Mouse (Mus musculus) liver, embryonic 14.5 days (tissue): ENCODE measurements around the gene Alox12. TPM values are rescaled to one million over a fixed set of nuclear protein-coding genes. Genes with fewer than 3 reads are reported as not detected.

Experiments used
- ATAC-seq: fragments of 200-750 bp; cut with Nextera tagmentation; 2 replicates; pipeline ENCODE4 v1.8.0; 2017; ENCODE audit warnings: moderate number of reproducible peaks, mild to moderate bottlenecking, moderate library complexity; ENCODE audit not compliant: insufficient read depth
- DNase-seq, 3 experiments: peaks; one replicate each; pipeline ENCODE4 v3.0.0-alpha.2; 2012 to 2013; ENCODE audit warnings: low read depth in 3 of 3, low spot score in 3 of 3
- H3K27ac ChIP-seq: fragments of 300-500 bp; sonication (generic); 2 replicates; pipeline ENCODE4 v1.5.1; 2014; ENCODE audit warnings: moderate library complexity, mild to moderate bottlenecking, control low read depth, inconsistent platforms
- H3K27me3 ChIP-seq: fragments of 300-500 bp; sonication (generic); 2 replicates; pipeline ENCODE4 v1.6.1; 2014; ENCODE audit warnings: mild to moderate bottlenecking, low read length, moderate library complexity; ENCODE audit not compliant: control insufficient read depth, insufficient read depth
- H3K36me3 ChIP-seq: fragments of 300-500 bp; sonication (generic); replicated peaks from 2 replicates; pipeline ENCODE4 v1.6.1; 2014; ENCODE audit warnings: low read depth; ENCODE audit not compliant: control insufficient read depth, insufficient read depth
- H3K4me1 ChIP-seq, 2 experiments: fragments of 200-500 bp in 1 of 2; fragments of 300-500 bp in 1 of 2; sonication (generic) in 1 of 2; replicated peaks; 2 replicates each; pipeline ENCODE4 v1.6.1; 2012 to 2014; ENCODE audit warnings: antibody characterized with exemption in 1 of 2, inconsistent platforms in 1 of 2, low read length in 1 of 2; ENCODE audit not compliant: control insufficient read depth in 2 of 2, insufficient read depth in 2 of 2
- H3K4me2 ChIP-seq: fragments of 300-500 bp; sonication (generic); 2 replicates; pipeline ENCODE4 v1.6.1; 2014; ENCODE audit warnings: low read depth, mild to moderate bottlenecking, control low read depth, moderate library complexity
- H3K4me3 ChIP-seq, 2 experiments: fragments of 200-500 bp in 1 of 2; fragments of 300-500 bp in 1 of 2; sonication (generic) in 1 of 2; 2 replicates each; pipeline ENCODE4 v1.5.1; 2012 to 2014; ENCODE audit warnings: low read depth in 2 of 2, low read length in 2 of 2, mild to moderate bottlenecking in 2 of 2, control low read depth in 1 of 2, inconsistent platforms in 1 of 2, moderate library complexity in 1 of 2; ENCODE audit not compliant: insufficient read depth in 1 of 2
- H3K9ac ChIP-seq: fragments of 300-500 bp; sonication (generic); replicated peaks from 2 replicates; pipeline ENCODE4 v1.6.1; 2014; ENCODE audit warnings: mild to moderate bottlenecking, control low read depth, moderate library complexity
- H3K9me3 ChIP-seq: fragments of 300-500 bp; sonication (generic); 2 replicates; pipeline ENCODE4 v1.6.1; 2016; ENCODE audit warnings: low read length, mixed read lengths; ENCODE audit not compliant: control insufficient read depth
- CTCF ChIP-seq: IDR thresholded peaks from 2 replicates; pipeline ENCODE4 v1.5.1; 2016; ENCODE audit warnings: antibody characterized with exemption, low read depth, control low read depth
- EP300 ChIP-seq: IDR thresholded peaks from 2 replicates; pipeline ENCODE4 v1.6.1; 2016; ENCODE audit warnings: antibody characterized with exemption, low read depth
- WGBS: fragments of 180-500 bp; shearing (Covaris S2); extraction: QIAGEN DNeasy Blood & Tissue Kit; methylation state at CpG from one replicate; pipeline ENCODE4 v1.1.7; 2014; ENCODE audit not compliant: insufficient replicate concordance; 5-methylcytosine and 5-hydroxymethylcytosine counted together
- microRNA counts: library from miRNA; unstranded; fragments of <30 nt; microRNA quantifications from one replicate; lab custom pipeline; 2016
- microRNA-seq: library from miRNA; unstranded; fragments of <30 nt; microRNA quantifications from one replicate; pipeline ENCODE4, GENCODE M21; 2016
- polyA plus RNA-seq, 2 experiments: library from polyadenylated mRNA; depleted of rRNA in 1 of 2; stranded (reverse) in 1 of 2; unstranded in 1 of 2; fragments of >200 nt; fragmentation: Nextera tagmentation in 1 of 2; extraction: Ambion mirVana in 1 of 2; gene quantifications; 2 replicates each; pipeline versions ENCODE4 v1.2.1 to v1.2.3; 2012 to 2014

Alox12 gene
- polyA plus RNA-seq, 2 experiments = 11.2 to 13.6 TPM

- Histone ChIP-seq H3K27ac (no peak overlapping the region), H3K9me3 (no peaks in the 10 kb centered on the region), H3K36me3 (no peaks in the 10 kb centered on the region), H3K9ac (no peak overlapping the region), H3K4me2 (no peak overlapping the region), H3K27me3 (no peaks in the 10 kb centered on the region), H3K4me1 (no peaks in the 10 kb centered on the region), H3K4me3 (no peak overlapping the region)
- 63% methylated on average over 5 of the region's 5 CpGs for WGBS
- no peak for DNase-seq
- ATAC-seq = no peak
- TF ChIP-seq CTCF = no peak
- TF ChIP-seq EP300 = no peak
These were observed 55.0 kb downstream of the Alox12 start for GRCm38 (mm10) chr11:70200036-70200608.

- no peaks in the 10 kb centered on the region for H3K36me3 ChIP-seq
- ATAC-seq = no peak
- no peaks in the 10 kb centered on the region for H3K4me1 ChIP-seq
- no peak for DNase-seq
- no peak overlapping the region for H3K9ac ChIP-seq
- H3K4me3 ChIP-seq = no peak overlapping the region
- no peak overlapping the region for H3K4me2 ChIP-seq
- TF ChIP-seq EP300 (no peak), CTCF (no peak)
- H3K27ac ChIP-seq = no peak overlapping the region
- no peaks in the 10 kb centered on the region for H3K27me3 ChIP-seq
- WGBS = 62% methylated on average over 8 of the region's 8 CpGs
- no peaks in the 10 kb centered on the region for H3K9me3 ChIP-seq
These were observed 56.0 kb downstream of the Alox12 start for GRCm38 (mm10) chr11:70199107-70199506.

GRCm38 (mm10) chr11:70198332-70198731, 56.8 kb downstream of the Alox12 start:
- no peak overlapping the region for H3K4me2 ChIP-seq
- no peak overlapping the region for H3K9ac ChIP-seq
- no peaks in the 10 kb centered on the region for H3K9me3 ChIP-seq
- no peaks in the 10 kb centered on the region for H3K36me3 ChIP-seq
- 28% methylated on average over 3 of the region's 3 CpGs for WGBS
- H3K27me3 ChIP-seq = no peaks in the 10 kb centered on the region
- no peak overlapping the region for H3K4me3 ChIP-seq
- TF ChIP-seq EP300 (no peak), CTCF (no peak)
- DNase-seq = no peak
- no peak overlapping the region for H3K27ac ChIP-seq
- H3K4me1 ChIP-seq = no peaks in the 10 kb centered on the region
- no peak for ATAC-seq

- Histone ChIP-seq H3K9me3 (no peaks in the 10 kb centered on the region), H3K4me3 (no peak overlapping the region), H3K4me1 (no peaks in the 10 kb centered on the region), H3K27ac (no peak overlapping the region), H3K36me3 (no peaks in the 10 kb centered on the region), H3K4me2 (no peak overlapping the region), H3K27me3 (no peaks in the 10 kb centered on the region), H3K9ac (no peak overlapping the region)
- ATAC-seq (no peak), DNase-seq (no peak)
- WGBS = 51% methylated on average over 11 of the region's 11 CpGs
- TF ChIP-seq CTCF (no peak), EP300 (no peak)
These were observed 61.5 kb downstream of the Alox12 start for GRCm38 (mm10) chr11:70193354-70194285.

- H3K4me3 ChIP-seq = no peak overlapping the region
- TF ChIP-seq EP300 (no peak), CTCF (no peak)
- no peak overlapping the region for H3K4me2 ChIP-seq
- H3K9me3 ChIP-seq = no peaks in the 10 kb centered on the region
- no peak overlapping the region for H3K9ac ChIP-seq
- WGBS = 58% methylated on average over 4 of the region's 4 CpGs
- no peaks in the 10 kb centered on the region for H3K36me3 ChIP-seq
- DNase-seq (no peak), ATAC-seq (no peak)
- no peaks in the 10 kb centered on the region for H3K4me1 ChIP-seq
- H3K27me3 ChIP-seq = no peaks in the 10 kb centered on the region
- no peak overlapping the region for H3K27ac ChIP-seq
These were observed 63.0 kb downstream of the Alox12 start for GRCm38 (mm10) chr11:70192157-70192556.

MicroRNA genes within 50 kb of the gene (microRNA counts, 519-probe panel; counts per million panel counts)
- 69.9 counts per million for microRNA mmu-miR-195 (lab: Ali Mortazavi, UCI)
- 69.9 counts per million for microRNA mmu-miR-497 (lab: Ali Mortazavi, UCI)

Small RNAs within 50 kb of the gene (microRNA-seq; reads per million reads assigned to microRNA genes)
- gene Mir195a (380 reads per million, percentile 63 among the genes with 10 or more reads in this experiment), gene Mir497 (not detected), gene Mir497b (not detected)

Other genes starting within 250 kb of the Alox12 start
- gene Acadvl, start 239.9 kb downstream of the Alox12 start, polyA plus RNA-seq (2012; rRNA removed) = 27.8 and 40.6 TPM in 2 replicates
- gene Acadvl, start 239.9 kb downstream of the Alox12 start, polyA plus RNA-seq (2014; fragmentation: Nextera tagmentation; extraction: Ambion mirVana) = 84.1 and 98.1 TPM in 2 replicates
- gene Dlg4, start 238.4 kb downstream of the Alox12 start, polyA plus RNA-seq (2012; rRNA removed) = 1.5 and 1.9 TPM in 2 replicates
- gene Dlg4, start 238.4 kb downstream of the Alox12 start, polyA plus RNA-seq (2014; fragmentation: Nextera tagmentation; extraction: Ambion mirVana) = 0.33 and 0.54 TPM in 2 replicates
- 1.3 TPM in 2 replicates for gene Asgr1, start 201.3 kb downstream of the Alox12 start, polyA plus RNA-seq (2012; rRNA removed)
- gene Asgr1, start 201.3 kb downstream of the Alox12 start, polyA plus RNA-seq (2014; fragmentation: Nextera tagmentation; extraction: Ambion mirVana) = 2.6 and 4.1 TPM in 2 replicates
- 10.0 and 11.5 TPM in 2 replicates for gene Asgr2, start 162.7 kb downstream of the Alox12 start, polyA plus RNA-seq (2012; rRNA removed)
- gene Asgr2, start 162.7 kb downstream of the Alox12 start, polyA plus RNA-seq (2014; fragmentation: Nextera tagmentation; extraction: Ambion mirVana) = 9.0 and 10.6 TPM in 2 replicates
- gene Mgl2, start 125.0 kb downstream of the Alox12 start, polyA plus RNA-seq (2012; rRNA removed) = 1.1 and 1.2 TPM in 2 replicates
- gene Mgl2, start 125.0 kb downstream of the Alox12 start, polyA plus RNA-seq (2014; fragmentation: Nextera tagmentation; extraction: Ambion mirVana) = 1.9 and 2.2 TPM in 2 replicates
- 0.25 and 0.34 TPM in 2 replicates for gene Clec10a, start 99.2 kb downstream of the Alox12 start, polyA plus RNA-seq (2012; rRNA removed)
- 0.16 and 0.76 TPM in 2 replicates for gene Clec10a, start 99.2 kb downstream of the Alox12 start, polyA plus RNA-seq (2014; fragmentation: Nextera tagmentation; extraction: Ambion mirVana)
- gene Slc16a11, start 42.6 kb downstream of the Alox12 start, polyA plus RNA-seq (2012; rRNA removed) = 0.52 and 0.79 TPM in 2 replicates
- gene Slc16a11, start 42.6 kb downstream of the Alox12 start, polyA plus RNA-seq (2014; fragmentation: Nextera tagmentation; extraction: Ambion mirVana) = 0.47 TPM in 2 replicates
- 2.9 and 3.2 TPM in 2 replicates for gene Slc16a13, start 34.3 kb downstream of the Alox12 start, polyA plus RNA-seq (2012; rRNA removed)
- 3.8 and 4.4 TPM in 2 replicates for gene Slc16a13, start 34.3 kb downstream of the Alox12 start, polyA plus RNA-seq (2014; fragmentation: Nextera tagmentation; extraction: Ambion mirVana)
- gene Bcl6b, start 25.6 kb downstream of the Alox12 start, polyA plus RNA-seq (2012; rRNA removed) = 1.0 TPM in 2 replicates
- gene Bcl6b, start 25.6 kb downstream of the Alox12 start, polyA plus RNA-seq (2014; fragmentation: Nextera tagmentation; extraction: Ambion mirVana) = 1.0 and 2.5 TPM in 2 replicates
- 53.3 and 56.1 TPM in 2 replicates for gene 0610010K14Rik, start 17.4 kb downstream of the Alox12 start, polyA plus RNA-seq (2012; rRNA removed)
- 78.4 and 79.8 TPM in 2 replicates for gene 0610010K14Rik, start 17.4 kb downstream of the Alox12 start, polyA plus RNA-seq (2014; fragmentation: Nextera tagmentation; extraction: Ambion mirVana)
- 4.5 and 4.8 TPM in 2 replicates for gene Gm21988, start 15.5 kb downstream of the Alox12 start, polyA plus RNA-seq (2012; rRNA removed)
- 4.2 and 4.4 TPM in 2 replicates for gene Gm21988, start 15.5 kb downstream of the Alox12 start, polyA plus RNA-seq (2014; fragmentation: Nextera tagmentation; extraction: Ambion mirVana)
- 29.9 and 41.0 TPM in 2 replicates for gene Rnasek, start 15.5 kb downstream of the Alox12 start, polyA plus RNA-seq (2012; rRNA removed)
- gene Rnasek, start 15.5 kb downstream of the Alox12 start, polyA plus RNA-seq (2014; fragmentation: Nextera tagmentation; extraction: Ambion mirVana) = 124 and 143 TPM in 2 replicates
- gene Alox12e, start 67.3 kb upstream of the Alox12 start, polyA plus RNA-seq (2012; rRNA removed) = 0.05 and 0.06 TPM in 2 replicates
- gene Alox12e, start 67.3 kb upstream of the Alox12 start, polyA plus RNA-seq (2014; fragmentation: Nextera tagmentation; extraction: Ambion mirVana) = 0.10 TPM in 1 of 2 replicates, not detected in the other
- gene Alox15, start 96.7 kb upstream of the Alox12 start, polyA plus RNA-seq (2012; rRNA removed) = 0.78 and 1.3 TPM in 2 replicates
- 0.66 and 0.91 TPM in 2 replicates for gene Alox15, start 96.7 kb upstream of the Alox12 start, polyA plus RNA-seq (2014; fragmentation: Nextera tagmentation; extraction: Ambion mirVana)
- gene Pelp1, start 154.7 kb upstream of the Alox12 start, polyA plus RNA-seq (2012; rRNA removed) = 9.6 and 9.8 TPM in 2 replicates
- gene Pelp1, start 154.7 kb upstream of the Alox12 start, polyA plus RNA-seq (2014; fragmentation: Nextera tagmentation; extraction: Ambion mirVana) = 12.1 and 13.8 TPM in 2 replicates
- gene Arrb2, start 177.3 kb upstream of the Alox12 start, polyA plus RNA-seq (2012; rRNA removed) = 17.8 and 19.4 TPM in 2 replicates
- gene Arrb2, start 177.3 kb upstream of the Alox12 start, polyA plus RNA-seq (2014; fragmentation: Nextera tagmentation; extraction: Ambion mirVana) = 9.8 and 11.0 TPM in 2 replicates
- gene Med11, start 196.6 kb upstream of the Alox12 start, polyA plus RNA-seq (2012; rRNA removed) = 11.9 and 12.8 TPM in 2 replicates
- gene Med11, start 196.6 kb upstream of the Alox12 start, polyA plus RNA-seq (2014; fragmentation: Nextera tagmentation; extraction: Ambion mirVana) = 17.0 and 20.0 TPM in 2 replicates
- 0.28 and 0.31 TPM in 2 replicates for gene Zmynd15, start 204.1 kb upstream of the Alox12 start, polyA plus RNA-seq (2012; rRNA removed)
- gene Zmynd15, start 204.1 kb upstream of the Alox12 start, polyA plus RNA-seq (2014; fragmentation: Nextera tagmentation; extraction: Ambion mirVana) = 0.10 and 0.29 TPM in 2 replicates
- 0.94 and 1.1 TPM in 2 replicates for gene Cxcl16, start 204.6 kb upstream of the Alox12 start, polyA plus RNA-seq (2012; rRNA removed)
- gene Cxcl16, start 204.6 kb upstream of the Alox12 start, polyA plus RNA-seq (2014; fragmentation: Nextera tagmentation; extraction: Ambion mirVana) = 0.79 and 1.5 TPM in 2 replicates
- gene Tm4sf5, start 249.9 kb upstream of the Alox12 start, polyA plus RNA-seq (2012; rRNA removed) = 0.90 and 1.4 TPM in 2 replicates
- gene Tm4sf5, start 249.9 kb upstream of the Alox12 start, polyA plus RNA-seq (2014; fragmentation: Nextera tagmentation; extraction: Ambion mirVana) = 2.1 and 2.4 TPM in 2 replicates